Mouse (Mus musculus): ENCODE measurements at regions not wholly inside any gene's neighbourhood (a gene's known extent, or its start where the extent isn't known, plus 50 kb on each side); places are given as distances from the start of the nearest gene placed in this dataset.

DNA sequence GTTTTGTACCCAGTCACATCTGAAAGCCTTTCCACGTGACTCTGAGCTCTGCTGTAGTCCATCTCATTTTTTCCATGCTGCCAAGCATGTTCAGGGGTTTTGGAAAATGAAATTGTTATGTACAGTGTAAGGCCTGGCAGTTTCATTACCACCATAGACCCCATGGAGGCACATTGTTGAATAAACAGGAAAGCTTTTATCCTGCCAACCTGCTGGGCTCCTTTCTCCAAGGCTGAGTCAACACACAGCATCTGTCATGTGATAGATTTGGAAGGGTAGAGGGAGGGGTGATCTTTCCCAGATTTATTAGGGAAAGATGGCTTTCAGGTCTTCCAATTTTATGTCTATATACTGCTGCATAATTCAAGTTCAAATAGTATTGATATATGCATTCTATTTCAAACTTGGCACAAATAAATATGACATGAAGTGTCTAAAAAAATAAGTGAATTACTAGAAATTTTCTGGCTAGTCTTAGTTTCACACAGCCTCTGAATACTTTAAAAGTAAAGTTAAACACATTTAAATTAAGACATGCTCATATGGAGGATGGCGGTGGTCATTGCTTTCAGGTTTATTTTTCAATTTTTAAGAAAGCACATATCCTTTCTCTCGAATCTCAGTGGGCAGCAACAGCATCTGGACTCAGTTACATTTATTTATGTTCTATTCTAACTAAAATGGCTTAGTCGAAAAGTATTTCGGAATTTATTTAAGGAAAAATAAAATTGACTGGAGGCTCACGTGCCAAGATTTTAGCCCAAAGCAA is 942.1 kb upstream of the Flrt2 start:
- no peak for DNase-seq

DNA sequence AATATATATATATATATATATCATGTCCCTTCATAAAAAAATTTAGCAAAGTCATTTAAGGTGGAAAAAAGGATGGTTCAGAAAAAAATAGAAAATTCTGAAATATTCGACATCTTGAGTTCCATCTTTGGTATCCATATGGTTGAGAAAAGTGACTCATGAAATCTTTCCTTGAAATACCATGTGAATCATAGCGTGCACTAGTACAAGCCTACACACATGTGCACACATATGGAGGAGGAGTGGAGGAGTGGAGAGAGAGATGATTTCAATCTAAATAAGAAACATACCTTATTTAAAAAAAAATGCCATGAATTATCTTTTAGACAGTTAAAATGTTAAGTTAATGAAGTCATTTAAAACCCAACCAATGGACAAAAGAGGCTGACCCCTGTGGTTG is 936.3 kb upstream of the Flrt2 start:
- no peak for DNase-seq

DNA sequence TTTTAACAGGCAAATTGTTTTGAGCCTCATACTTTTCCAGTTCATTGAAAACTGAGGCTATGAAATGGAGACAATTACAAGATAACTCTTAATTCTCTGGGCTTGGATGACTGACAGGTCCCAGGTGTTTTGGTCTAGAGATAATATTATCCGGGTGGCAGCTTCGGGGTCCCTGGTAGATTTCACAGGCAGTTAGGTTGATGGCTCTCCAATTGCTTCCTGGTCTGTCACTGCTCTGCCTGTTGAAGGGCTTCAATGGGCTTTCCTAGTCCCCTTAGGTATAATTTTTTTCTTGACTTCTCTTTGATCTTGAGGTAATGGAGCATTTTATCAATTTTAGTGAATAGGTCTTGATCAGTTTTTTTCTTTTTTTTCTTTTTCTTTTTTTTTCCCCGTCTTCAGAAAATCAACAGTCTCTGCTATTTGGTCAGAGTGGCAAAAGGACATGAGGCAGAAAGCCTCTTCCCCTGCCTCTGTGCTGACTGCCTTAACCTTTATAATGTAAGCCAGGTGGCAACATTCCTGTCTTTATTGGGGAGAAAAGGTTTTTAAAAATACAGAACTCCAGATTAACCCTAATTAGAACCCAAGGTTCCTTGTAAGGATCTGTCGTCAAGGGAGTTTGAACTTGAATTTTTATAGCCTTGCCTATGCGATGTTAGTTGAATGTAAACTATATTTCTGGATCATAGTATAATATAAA is 896.0 kb upstream of the Flrt2 start:
- DNase-seq = no peak

DNA sequence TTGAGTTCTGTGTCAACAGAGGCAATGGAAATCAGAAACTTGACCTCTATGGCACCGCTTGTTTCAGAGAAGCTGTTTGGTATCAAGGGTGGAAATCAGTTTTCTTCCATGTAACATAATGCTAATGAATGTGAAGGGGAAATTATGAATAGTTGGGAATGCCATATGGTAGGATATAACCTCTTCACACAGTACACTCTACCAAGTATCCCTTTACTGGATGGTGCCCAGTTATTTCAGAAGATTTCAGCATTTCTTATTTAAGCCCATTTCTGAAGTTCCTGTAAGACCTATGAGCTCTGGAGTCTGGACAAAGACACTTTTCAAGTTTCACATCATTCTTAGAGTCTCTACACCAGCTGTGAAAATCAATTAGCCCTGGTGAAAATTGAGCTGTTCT is 887.3 kb upstream of the Flrt2 start:
- no peak for DNase-seq

DNA sequence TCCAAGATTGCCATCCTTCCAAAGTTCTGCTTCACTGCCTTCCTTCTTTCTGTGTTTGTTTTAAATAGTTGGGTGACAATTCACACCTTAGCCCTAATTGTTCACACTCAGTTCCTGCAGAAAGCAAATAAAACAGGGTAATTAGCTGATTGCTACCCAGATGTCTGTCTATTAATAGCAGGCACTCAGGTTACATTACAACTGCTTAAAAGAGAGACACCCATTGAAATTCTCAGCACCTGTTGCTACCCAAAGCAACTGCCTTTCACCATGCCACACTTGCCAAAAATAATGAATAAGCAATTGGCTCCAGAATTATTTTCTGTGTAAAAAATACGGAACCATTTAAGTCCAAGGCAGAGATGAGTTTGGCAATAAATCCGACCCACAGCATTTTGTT is 860.6 kb upstream of the Flrt2 start:
- no peak for DNase-seq

DNA sequence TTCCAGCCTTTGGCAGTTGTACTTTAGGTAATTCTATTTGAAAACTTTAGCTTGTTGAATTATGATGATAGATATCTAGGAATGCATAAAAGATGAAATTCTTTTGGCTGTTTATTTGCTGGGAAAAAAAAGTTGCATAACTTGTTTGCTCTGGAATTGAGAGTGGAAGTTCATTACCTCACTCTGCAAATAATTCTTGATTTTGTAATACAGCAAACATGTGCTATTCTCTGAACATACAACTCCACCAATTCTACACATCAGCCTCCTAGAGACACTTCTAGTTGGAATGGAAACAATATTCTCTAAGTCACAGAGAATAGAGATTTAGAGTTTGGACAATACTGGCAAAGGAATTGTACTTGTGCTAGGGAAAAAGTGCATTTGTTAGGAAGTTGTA is 829.3 kb upstream of the Flrt2 start:
- no peak for DNase-seq

DNA sequence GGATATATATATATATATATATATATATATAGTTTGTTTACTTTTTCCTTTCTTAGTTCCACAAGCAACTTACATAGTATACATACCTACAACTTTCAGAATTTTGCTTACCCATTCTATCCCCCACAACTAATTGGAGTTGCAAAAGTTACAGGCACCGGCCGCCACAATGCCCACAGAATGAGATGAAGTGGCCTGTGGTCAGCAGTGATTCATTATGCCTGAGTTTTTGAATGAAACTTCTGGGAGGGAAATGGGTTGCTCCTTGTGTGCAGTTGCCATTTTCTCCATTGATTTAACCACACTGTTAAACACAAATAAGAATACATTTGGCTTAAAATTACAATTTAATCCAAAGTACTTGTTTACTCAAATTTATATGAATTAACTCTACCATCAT is 781.2 kb upstream of the Flrt2 start:
- DNase-seq = no peak

DNA sequence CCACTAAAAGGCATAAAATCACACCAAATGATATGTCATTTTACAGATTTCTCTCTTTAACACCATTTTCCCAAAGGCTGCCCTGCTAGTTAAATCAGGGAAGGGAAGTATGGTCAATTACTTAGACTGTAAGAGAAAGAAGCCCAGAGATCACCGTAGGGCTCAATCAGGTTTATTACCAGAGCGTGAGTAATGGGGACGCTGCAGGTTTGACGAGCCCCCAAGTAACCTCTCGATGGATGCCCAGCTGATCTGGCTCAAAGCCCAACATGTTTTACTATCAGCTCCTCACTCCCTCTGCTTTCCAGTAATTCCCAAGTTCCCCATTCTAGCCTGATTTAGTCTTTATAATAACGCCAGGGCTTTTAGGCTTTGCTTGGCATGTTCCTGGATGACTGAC is 749.0 kb upstream of the Flrt2 start:
- no peak for DNase-seq

Small RNA genes lying in the stretch of these regions (microRNA-seq; reads per million reads assigned to microRNA genes)
- 0 reads per million in 2 experiments for gene Mir8099-2

Data from adrenal gland, adult 8-10 months (tissue).